Mouse (Mus musculus): Measurements from ENCODE around the gene Ptprm. TPM values are rescaled to one million over a fixed set of nuclear protein-coding genes. Genes with fewer than 3 reads are reported as not detected.
A peak's percentile ranks its signal among the peaks of the same experiment; 100 is the strongest.

The Ptprm gene
- polyA plus RNA-seq, 1 experiment from 2014 or later: 14.3 TPM

DNA sequence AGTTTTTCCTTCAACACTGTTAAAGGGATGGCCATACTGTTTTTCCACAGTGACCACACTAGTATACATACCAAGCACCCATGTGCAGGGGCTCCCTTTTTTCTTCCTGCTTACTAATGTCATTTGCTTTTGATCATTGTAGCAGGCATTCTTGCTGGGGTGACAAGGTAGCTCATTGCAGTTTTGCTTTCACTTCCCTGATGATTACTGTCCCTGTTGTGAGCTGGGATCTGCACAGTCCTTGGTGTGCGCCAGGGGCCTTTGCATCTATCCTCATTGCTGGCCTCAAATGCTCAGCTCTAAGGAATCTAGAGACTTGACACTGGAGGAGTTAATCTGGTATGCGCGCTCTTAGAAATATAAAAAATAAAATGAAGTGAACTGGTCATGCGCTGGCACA, 147.3 kb downstream of the Ptprm start:
- H3K27ac ChIP-seq: no peak overlapping the region
- H3K9ac ChIP-seq: no peak overlapping the region
- H3K4me3 ChIP-seq: no peak overlapping the region
- WGBS: 94% methylated on average over 4 of the region's 4 CpGs
- H3K27me3 ChIP-seq: no peaks in the 10 kb centered on the region
- H3K36me3 ChIP-seq: no peaks in the 10 kb centered on the region
- no peak overlapping the region for H3K4me2 ChIP-seq
- ATAC-seq (ENCODE audit: insufficient number of reproducible peaks, insufficient read depth, low FRiP score, low TSS enrichment, low read depth): no peak
- no peaks in the 10 kb centered on the region for H3K9me3 ChIP-seq
- H3K4me1 ChIP-seq: peaks cover 16% of the 10 kb centered on the region

- Histone ChIP-seq H3K27ac (peak overlapping the region; percentile 23; the same call in 1 of the 2 replicates), H3K36me3 (no peaks in the 10 kb centered on the region)
Measured at GRCm38 (mm10) chr17:67201151-67201550, 153.1 kb downstream of the Ptprm start.

GRCm38 (mm10) chr17:67193728-67194127, 160.5 kb downstream of the Ptprm start:
- Histone ChIP-seq H3K4me3 (no peak overlapping the region), H3K4me1 (no peaks in the 10 kb centered on the region; the same call in 1 of the 2 replicates), H3K27me3 (no peaks in the 10 kb centered on the region), H3K9me3 (no peaks in the 10 kb centered on the region), H3K27ac (no peak overlapping the region), H3K9ac (no peak overlapping the region), H3K36me3 (no peaks in the 10 kb centered on the region), H3K4me2 (no peak overlapping the region)
- ATAC-seq (ENCODE audit: insufficient number of reproducible peaks, insufficient read depth, low FRiP score, low TSS enrichment, low read depth): no peak
- WGBS: 55% methylated on average over 5 of the region's 5 CpGs

More at GRCm38 (mm10) chr17:67201151-67201550, 153.1 kb downstream of the Ptprm start:
- Histone ChIP-seq H3K4me2 (no peak overlapping the region), H3K4me3 (no peak overlapping the region), H3K9me3 (no peaks in the 10 kb centered on the region), H3K27me3 (no peaks in the 10 kb centered on the region), H3K9ac (no peak overlapping the region), H3K4me1 (peaks cover 6% of the 10 kb centered on the region; the same call in 1 of the 2 replicates)
- no peak for ATAC-seq (ENCODE audit: insufficient number of reproducible peaks, insufficient read depth, low FRiP score, low TSS enrichment, low read depth)
- 36% methylated on average over 7 of the region's 7 CpGs for WGBS

GRCm38 (mm10) chr17:67188514-67188913, 165.7 kb downstream of the Ptprm start:
- H3K27ac ChIP-seq: no peak overlapping the region
- no peak overlapping the region for H3K9ac ChIP-seq
- H3K27me3 ChIP-seq: no peaks in the 10 kb centered on the region
- H3K4me3 ChIP-seq: no peak overlapping the region
- no peaks in the 10 kb centered on the region for H3K4me1 ChIP-seq
- H3K9me3 ChIP-seq: no peaks in the 10 kb centered on the region
- ATAC-seq (ENCODE audit: insufficient number of reproducible peaks, insufficient read depth, low FRiP score, low TSS enrichment, low read depth): no peak
- no peak overlapping the region for H3K4me2 ChIP-seq
- 80% methylated on average over 2 of the region's 2 CpGs for WGBS
- no peaks in the 10 kb centered on the region for H3K36me3 ChIP-seq

DNA sequence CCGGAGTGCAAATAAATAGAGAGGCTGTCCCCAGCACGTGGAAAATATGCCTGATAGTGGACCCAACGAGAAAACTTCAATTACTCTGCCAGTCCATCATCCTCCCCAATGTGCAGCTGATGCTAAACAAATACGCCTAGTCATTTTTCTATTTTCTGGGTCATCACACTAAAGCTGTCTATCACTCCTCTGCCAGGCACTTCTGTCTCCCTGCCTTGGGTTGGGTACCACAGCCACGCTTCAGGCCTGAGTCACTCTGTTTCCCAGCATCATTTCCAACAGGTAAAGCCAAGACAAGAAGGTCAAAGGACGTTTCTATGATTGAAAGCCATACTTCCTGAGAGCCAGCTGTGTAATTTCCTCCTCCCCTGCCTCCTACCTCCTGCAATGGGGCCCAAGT, 167.4 kb downstream of the Ptprm start:
- no peak overlapping the region for H3K27ac ChIP-seq
- ATAC-seq (ENCODE audit: insufficient number of reproducible peaks, insufficient read depth, low FRiP score, low TSS enrichment, low read depth): no peak
- H3K27me3 ChIP-seq: no peaks in the 10 kb centered on the region
- no peaks in the 10 kb centered on the region for H3K4me1 ChIP-seq
- 69% methylated on average over 6 of the region's 6 CpGs for WGBS
- H3K4me2 ChIP-seq: no peak overlapping the region
- H3K36me3 ChIP-seq: no peaks in the 10 kb centered on the region
- no peak overlapping the region for H3K4me3 ChIP-seq
- no peaks in the 10 kb centered on the region for H3K9me3 ChIP-seq
- H3K9ac ChIP-seq: no peak overlapping the region

DNA sequence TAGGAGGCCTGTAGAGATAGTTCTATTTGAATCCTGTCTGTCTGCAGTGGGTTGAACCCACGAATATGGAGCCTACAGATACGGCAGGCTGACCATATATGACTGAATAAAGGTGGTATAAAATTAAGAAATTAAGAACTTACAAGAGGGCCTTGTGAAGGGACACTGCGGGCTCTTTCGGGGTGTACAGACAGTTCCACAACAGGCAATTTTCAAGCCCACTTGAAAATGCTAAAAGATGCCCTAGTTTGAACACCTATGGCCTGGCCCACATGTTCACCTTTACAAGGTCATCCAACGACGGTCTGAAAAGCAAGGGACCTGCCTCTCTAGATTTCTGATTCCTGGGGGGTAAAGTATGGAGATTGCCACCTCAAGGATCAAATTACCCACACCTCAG, 168.3 kb downstream of the Ptprm start:
- Histone ChIP-seq H3K27ac (no peak overlapping the region), H3K36me3 (no peaks in the 10 kb centered on the region), H3K9ac (no peak overlapping the region), H3K4me1 (no peaks in the 10 kb centered on the region), H3K27me3 (no peaks in the 10 kb centered on the region), H3K4me3 (no peak overlapping the region), H3K4me2 (no peak overlapping the region), H3K9me3 (no peaks in the 10 kb centered on the region)
- 87% methylated on average over 6 of the region's 6 CpGs for WGBS
- ATAC-seq (ENCODE audit: insufficient number of reproducible peaks, insufficient read depth, low FRiP score, low TSS enrichment, low read depth): no peak

- no peak overlapping the region for H3K4me3 ChIP-seq
- no peak for ATAC-seq (ENCODE audit: insufficient number of reproducible peaks, insufficient read depth, low FRiP score, low TSS enrichment, low read depth)
- no peak overlapping the region for H3K9ac ChIP-seq
- no peaks in the 10 kb centered on the region for H3K9me3 ChIP-seq
- H3K4me2 ChIP-seq: no peak overlapping the region
- WGBS: 69% methylated on average over 1 of the region's 1 CpGs
- H3K27me3 ChIP-seq: no peaks in the 10 kb centered on the region
- H3K4me1 ChIP-seq: peaks cover 6% of the 10 kb centered on the region
- H3K36me3 ChIP-seq: no peaks in the 10 kb centered on the region
- H3K27ac ChIP-seq: no peak overlapping the region
Measured at GRCm38 (mm10) chr17:67179446-67179845, 174.8 kb downstream of the Ptprm start.

DNA sequence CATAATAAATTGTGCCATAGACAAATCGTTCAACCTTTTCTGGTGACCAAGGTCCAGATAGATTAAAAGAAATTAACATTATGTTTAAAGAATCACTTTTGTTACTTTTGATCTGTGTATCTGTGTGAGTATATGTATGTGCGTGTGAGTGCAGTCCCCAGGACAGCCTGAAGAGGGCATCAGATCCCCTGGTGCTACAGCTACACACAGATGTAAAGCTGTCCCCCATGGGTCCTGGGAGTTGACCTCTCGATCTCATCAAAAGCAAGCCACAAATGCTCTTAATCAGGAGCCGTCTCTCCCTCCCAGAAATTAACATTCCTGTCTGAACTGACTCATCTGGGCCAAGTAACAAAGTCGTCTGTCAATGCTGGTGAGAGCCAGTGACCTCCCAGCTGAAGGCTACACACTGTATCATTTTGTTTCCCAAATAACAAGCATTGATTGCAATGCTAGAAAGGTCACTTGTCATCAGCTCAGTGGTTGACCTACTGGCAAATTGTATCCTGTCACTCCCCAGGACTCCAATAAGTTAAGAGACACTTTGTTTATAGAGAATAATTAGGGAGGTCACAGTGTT, 175.5 kb downstream of the Ptprm start:
- Histone ChIP-seq H3K4me2 (no peak overlapping the region), H3K4me1 (peaks cover 6% of the 10 kb centered on the region), H3K4me3 (no peak overlapping the region), H3K36me3 (no peaks in the 10 kb centered on the region), H3K9ac (no peak overlapping the region), H3K27ac (no peak overlapping the region), H3K9me3 (no peaks in the 10 kb centered on the region), H3K27me3 (no peaks in the 10 kb centered on the region)
- no peak for ATAC-seq (ENCODE audit: insufficient number of reproducible peaks, insufficient read depth, low FRiP score, low TSS enrichment, low read depth)
- 58% methylated on average over 5 of the region's 5 CpGs for WGBS

GRCm38 (mm10) chr17:67175836-67176235, 178.4 kb downstream of the Ptprm start:
- H3K36me3 ChIP-seq: no peaks in the 10 kb centered on the region
- H3K9ac ChIP-seq: no peak overlapping the region
- peaks cover 6% of the 10 kb centered on the region for H3K4me1 ChIP-seq
- no peaks in the 10 kb centered on the region for H3K9me3 ChIP-seq
- H3K4me2 ChIP-seq: no peak overlapping the region
- ATAC-seq (ENCODE audit: insufficient number of reproducible peaks, insufficient read depth, low FRiP score, low TSS enrichment, low read depth): no peak
- no peak overlapping the region for H3K4me3 ChIP-seq
- H3K27ac ChIP-seq: no peak overlapping the region
- no peaks in the 10 kb centered on the region for H3K27me3 ChIP-seq
- WGBS: 32% methylated on average over 2 of the region's 2 CpGs

DNA sequence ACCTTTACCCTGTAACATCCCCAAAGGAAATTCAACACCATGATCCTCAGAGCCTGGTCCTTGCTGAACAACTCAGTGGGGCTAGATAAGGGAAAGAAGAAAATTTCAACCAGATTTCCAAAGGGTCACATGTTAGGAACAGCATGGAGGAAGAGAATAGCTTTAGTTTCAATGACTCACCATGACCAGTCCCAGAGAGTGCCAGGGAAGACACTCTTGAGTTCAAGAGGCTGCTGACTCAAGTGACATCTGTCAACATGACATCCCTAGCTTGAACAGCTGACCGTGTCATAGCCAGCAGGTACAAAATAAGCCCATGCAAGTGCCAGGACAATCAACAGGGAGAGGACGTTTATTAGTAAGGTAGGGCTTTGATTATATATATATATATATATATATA, 182.9 kb downstream of the Ptprm start:
- Histone ChIP-seq H3K27ac (no peak overlapping the region), H3K4me2 (no peak overlapping the region), H3K36me3 (no peaks in the 10 kb centered on the region), H3K4me3 (no peak overlapping the region), H3K9ac (no peak overlapping the region), H3K9me3 (no peaks in the 10 kb centered on the region), H3K27me3 (no peaks in the 10 kb centered on the region), H3K4me1 (peaks cover 6% of the 10 kb centered on the region)
- no peak for ATAC-seq (ENCODE audit: insufficient number of reproducible peaks, insufficient read depth, low FRiP score, low TSS enrichment, low read depth)
- WGBS: 96% methylated on average over 2 of the region's 2 CpGs

DNA sequence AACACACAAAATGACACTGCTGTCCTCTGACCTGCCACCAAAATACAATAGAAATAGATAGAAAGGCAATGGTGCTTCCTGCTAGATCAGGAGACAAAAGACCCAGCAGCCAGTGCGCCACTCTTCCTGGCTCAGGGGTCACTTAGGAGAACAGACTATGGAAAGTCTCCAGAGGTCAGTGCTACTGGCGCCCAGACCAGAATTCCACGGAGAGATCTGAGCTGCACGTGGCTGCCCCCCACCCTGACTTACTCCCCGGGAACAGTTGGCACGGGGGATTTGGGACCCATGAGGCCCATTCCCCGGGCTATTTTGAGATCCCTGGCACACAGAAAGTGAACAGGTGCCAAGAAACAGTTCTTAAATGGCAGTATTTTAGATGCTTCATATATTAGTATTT, 183.6 kb downstream of the Ptprm start:
- Histone ChIP-seq H3K9ac (no peak overlapping the region), H3K4me2 (no peak overlapping the region), H3K4me1 (peaks cover 5% of the 10 kb centered on the region), H3K27me3 (no peaks in the 10 kb centered on the region), H3K27ac (no peak overlapping the region), H3K4me3 (no peak overlapping the region), H3K36me3 (no peaks in the 10 kb centered on the region), H3K9me3 (no peaks in the 10 kb centered on the region)
- ATAC-seq (ENCODE audit: insufficient number of reproducible peaks, insufficient read depth, low FRiP score, low TSS enrichment, low read depth): no peak
- 86% methylated on average over 7 of the region's 7 CpGs for WGBS

DNA sequence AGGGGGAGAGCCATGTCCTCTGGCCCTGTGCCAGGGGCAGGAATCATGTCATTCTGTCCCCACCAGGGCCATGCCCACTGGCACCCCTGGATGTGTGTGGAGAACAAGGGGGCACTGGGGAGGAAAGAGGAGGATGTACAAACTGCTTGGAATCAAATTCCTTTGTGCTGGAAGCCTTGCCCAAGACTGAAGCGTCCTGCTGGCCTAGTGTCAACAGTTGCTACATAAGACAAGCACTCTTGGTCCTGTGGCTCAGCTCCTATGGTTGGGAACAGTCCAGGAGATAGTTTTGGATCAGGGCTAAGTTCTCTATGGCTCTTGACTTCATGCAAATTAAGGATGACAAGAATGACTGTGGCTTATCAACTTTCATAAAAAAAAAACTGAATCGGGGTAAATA, 188.4 kb downstream of the Ptprm start:
- Histone ChIP-seq H3K9ac (no peak overlapping the region), H3K4me3 (no peak overlapping the region), H3K27me3 (no peaks in the 10 kb centered on the region), H3K4me2 (no peak overlapping the region), H3K9me3 (no peaks in the 10 kb centered on the region), H3K27ac (no peak overlapping the region), H3K36me3 (no peaks in the 10 kb centered on the region), H3K4me1 (peaks cover 8% of the 10 kb centered on the region; the same call in 1 of the 2 replicates)
- 85% methylated on average over 2 of the region's 2 CpGs for WGBS
- no peak for ATAC-seq (ENCODE audit: insufficient number of reproducible peaks, insufficient read depth, low FRiP score, low TSS enrichment, low read depth)

Data from embryonic facial prominence, embryonic 13.5 days (tissue).